Mouse (Mus musculus) limb, embryonic 14.5 days (tissue): Measurements from ENCODE around the gene Anxa6. TPM values are rescaled to one million over a fixed set of nuclear protein-coding genes. Genes with fewer than 3 reads are reported as not detected.

Experiments
- ATAC-seq: fragments of 200-750 bp; cut with Nextera tagmentation; 2 replicates; pipeline ENCODE4 v1.8.0; 2017; ENCODE audit warnings: low read depth, moderate number of reproducible peaks, moderate TSS enrichment; ENCODE audit not compliant: low FRiP score
- DNase-seq: peaks from one replicate; pipeline ENCODE4 v3.0.0-alpha.2; 2015; ENCODE audit warnings: low spot score
- H3K27ac ChIP-seq: fragments of 300-500 bp; sonication (generic); replicated peaks from 2 replicates; pipeline ENCODE4 v1.5.1; 2014; ENCODE audit warnings: low read depth, mild to moderate bottlenecking, low read length, moderate library complexity, mixed read lengths
- H3K27me3 ChIP-seq: fragments of 300-500 bp; sonication (generic); 2 replicates; pipeline ENCODE4 v1.6.1; 2014; ENCODE audit warnings: low read length, mixed read lengths; ENCODE audit not compliant: control insufficient read depth, insufficient read depth
- H3K36me3 ChIP-seq: fragments of 300-500 bp; sonication (generic); 2 replicates; pipeline ENCODE4 v1.6.1; 2014; ENCODE audit warnings: mild to moderate bottlenecking, low read length, moderate library complexity, mixed read lengths; ENCODE audit not compliant: control insufficient read depth, insufficient read depth
- H3K4me1 ChIP-seq: fragments of 300-500 bp; sonication (generic); 2 replicates; pipeline ENCODE4 v1.6.1; 2014; ENCODE audit warnings: antibody characterized with exemption, low read length, mixed read lengths; ENCODE audit not compliant: control insufficient read depth, insufficient read depth
- H3K4me2 ChIP-seq: fragments of 300-500 bp; sonication (generic); replicated peaks from 2 replicates; pipeline ENCODE4 v1.6.1; 2014; ENCODE audit warnings: low read depth, mild to moderate bottlenecking, low read length, moderate library complexity; ENCODE audit not compliant: severe bottlenecking
- H3K4me3 ChIP-seq: fragments of 300-500 bp; sonication (generic); replicated peaks from 2 replicates; pipeline ENCODE4 v1.5.1; 2014; ENCODE audit warnings: low read length
- H3K9ac ChIP-seq: fragments of 300-500 bp; sonication (generic); 2 replicates; pipeline ENCODE4 v1.6.1; 2014; ENCODE audit warnings: mild to moderate bottlenecking, low read depth, low read length, moderate library complexity; ENCODE audit not compliant: severe bottlenecking
- H3K9me3 ChIP-seq: fragments of 300-500 bp; sonication (generic); 2 replicates; pipeline ENCODE4 v1.6.1; 2016; ENCODE audit warnings: low read length; ENCODE audit not compliant: control insufficient read depth
- POLR2A ChIP-seq: fragments of 200-500 bp; IDR thresholded peaks from 2 replicates; pipeline ENCODE4 v1.8.0; 2012; ENCODE audit warnings: inconsistent platforms, mild to moderate bottlenecking, moderate library complexity, borderline replicate concordance; ENCODE audit not compliant: insufficient read depth, insufficient read length; ENCODE audit errors: extremely low read depth
- WGBS: fragments of 180-500 bp; shearing (Covaris S2); extraction: QIAGEN DNeasy Blood & Tissue Kit; methylation state at CpG from one replicate; pipeline ENCODE4 v1.1.7; 2014; 5-methylcytosine and 5-hydroxymethylcytosine counted together
- polyA plus RNA-seq, 2 experiments: library from polyadenylated mRNA; depleted of rRNA in 1 of 2; stranded (reverse) in 1 of 2; unstranded in 1 of 2; fragments of >200 nt; fragmentation: Nextera tagmentation in 1 of 2; extraction: Ambion mirVana in 1 of 2; gene quantifications; 2 replicates each; pipeline versions ENCODE4 v1.2.1 to v1.2.3; 2012 to 2014

The Anxa6 gene
- polyA plus RNA-seq, 2 experiments = 281 to 390 TPM

DNA sequence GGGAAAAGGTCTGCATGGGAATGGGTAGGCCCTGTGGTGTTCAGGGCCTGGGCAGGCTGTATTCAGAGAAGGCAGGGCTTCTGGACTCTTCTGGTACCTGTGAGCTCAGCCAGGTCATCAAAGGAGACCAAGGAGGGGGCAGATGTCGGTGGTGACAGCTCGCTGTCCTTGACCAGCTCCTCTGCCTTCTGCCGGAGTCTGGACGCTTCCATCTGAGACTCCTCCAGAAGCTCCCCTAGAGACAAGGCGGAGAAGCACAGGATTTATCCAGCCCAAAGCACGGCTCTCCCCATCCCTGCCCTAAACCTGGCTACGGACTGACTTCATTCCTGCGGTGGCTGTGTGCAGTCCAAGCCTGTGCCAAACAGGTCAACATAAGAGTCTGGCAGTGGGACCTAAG is 93.7 kb downstream of the Anxa6 start:
- Histone ChIP-seq H3K4me3 (no peak overlapping the region), H3K27ac (no peak overlapping the region), H3K4me1 (peaks cover 2% of the 10 kb centered on the region; the same call in 1 of the 2 replicates), H3K4me2 (no peak overlapping the region), H3K27me3 (no peaks in the 10 kb centered on the region), H3K9me3 (no peaks in the 10 kb centered on the region), H3K9ac (no peak overlapping the region), H3K36me3 (peaks cover 31% of the 10 kb centered on the region)
- no peak for DNase-seq
- no peak for ATAC-seq
- TF ChIP-seq POLR2A = no peak
- 86% methylated on average over 8 of the region's 8 CpGs for WGBS

DNA sequence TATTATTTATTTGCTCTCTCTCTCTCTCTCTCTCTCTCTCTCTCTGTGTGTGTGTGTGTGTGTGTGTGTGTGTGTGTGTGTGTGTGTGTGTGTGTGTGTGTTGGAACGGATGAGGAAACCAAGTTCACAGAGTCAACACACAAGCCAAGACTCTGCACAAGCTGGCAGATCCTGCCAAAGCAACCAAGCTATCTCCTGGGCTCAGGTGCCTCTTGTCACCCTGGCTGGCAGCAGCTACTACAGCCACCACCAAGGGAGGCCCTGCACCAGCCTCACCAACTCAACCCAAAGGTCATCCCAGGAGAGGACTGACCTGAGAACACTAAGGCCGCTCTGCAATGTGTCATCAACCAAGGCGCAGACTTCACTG is 96.5 kb downstream of the Anxa6 start:
- Histone ChIP-seq H3K27ac (no peak overlapping the region), H3K9me3 (no peaks in the 10 kb centered on the region), H3K36me3 (peaks cover 56% of the 10 kb centered on the region), H3K4me2 (no peak overlapping the region), H3K9ac (no peak overlapping the region), H3K4me3 (no peak overlapping the region), H3K27me3 (no peaks in the 10 kb centered on the region), H3K4me1 (peaks cover 2% of the 10 kb centered on the region; the same call in 1 of the 2 replicates)
- DNase-seq (no peak), ATAC-seq (no peak)
- no peak for TF ChIP-seq POLR2A
- WGBS = 87% methylated on average over 3 of the region's 3 CpGs

DNA sequence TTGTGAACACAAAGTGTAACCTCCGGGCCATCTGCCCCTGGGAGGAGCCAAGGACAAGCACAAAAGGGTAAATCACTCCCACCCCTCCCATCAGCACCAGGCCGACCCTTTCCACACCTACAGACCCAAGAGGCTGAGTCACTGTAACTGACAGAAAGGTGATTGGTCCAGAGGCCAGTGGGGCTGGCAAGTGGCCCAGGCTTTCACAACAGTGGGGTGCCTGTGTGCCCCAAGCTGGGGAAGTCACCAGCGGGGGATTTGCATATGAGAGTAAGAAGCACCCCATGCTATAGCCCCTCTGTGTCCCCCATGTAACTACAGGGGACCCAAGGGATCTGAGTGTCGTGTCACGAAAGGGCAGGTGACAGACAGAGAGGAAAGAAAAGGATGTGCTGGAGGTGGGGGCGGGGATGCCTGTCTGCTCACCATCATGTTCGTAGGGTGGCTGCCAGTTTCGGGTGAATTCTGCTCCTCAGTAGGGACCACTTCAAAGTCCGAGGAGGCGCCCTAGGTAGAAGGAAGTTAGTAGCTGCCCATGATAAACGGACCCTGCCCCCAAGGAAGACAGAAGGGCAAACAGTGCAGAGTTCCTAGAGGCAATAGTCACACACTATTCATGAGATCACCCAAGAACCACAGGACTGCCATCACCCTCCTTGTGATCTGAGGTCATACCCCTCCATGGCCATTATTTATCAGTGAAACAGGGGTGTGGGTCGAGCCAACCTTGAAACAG is 97.0 kb downstream of the Anxa6 start:
- Histone ChIP-seq H3K4me1 (peaks cover 2% of the 10 kb centered on the region; the same call in 1 of the 2 replicates), H3K9me3 (no peaks in the 10 kb centered on the region), H3K27ac (no peak overlapping the region), H3K9ac (no peak overlapping the region), H3K36me3 (peaks cover 62% of the 10 kb centered on the region), H3K4me3 (no peak overlapping the region), H3K4me2 (no peak overlapping the region), H3K27me3 (no peaks in the 10 kb centered on the region)
- no peak for DNase-seq
- no peak for ATAC-seq
- TF ChIP-seq POLR2A = no peak
- WGBS = 32% methylated on average over 12 of the region's 12 CpGs

DNA sequence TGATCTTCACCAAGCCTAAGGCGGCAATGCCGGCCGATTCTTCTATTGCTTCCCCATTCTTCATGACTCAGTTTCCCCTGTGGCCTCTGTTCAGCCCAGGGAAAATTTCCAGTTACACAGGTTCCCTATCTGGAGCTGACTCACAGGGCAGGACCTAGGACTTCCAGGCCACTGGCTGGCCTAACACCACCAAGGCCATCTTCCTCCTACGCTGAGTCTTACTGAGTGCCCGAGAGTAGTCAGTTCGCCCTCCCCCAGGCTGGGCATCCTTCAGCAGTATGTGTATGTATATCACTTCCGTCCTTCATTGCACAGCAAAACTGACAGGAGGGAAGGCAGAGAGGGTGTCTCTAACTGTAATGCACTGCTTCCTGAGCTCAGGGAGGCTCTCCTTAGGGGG is 99.0 kb downstream of the Anxa6 start:
- no peak for TF ChIP-seq POLR2A
- H3K36me3 ChIP-seq = peaks cover 77% of the 10 kb centered on the region
- no peaks in the 10 kb centered on the region for H3K9me3 ChIP-seq

DNA sequence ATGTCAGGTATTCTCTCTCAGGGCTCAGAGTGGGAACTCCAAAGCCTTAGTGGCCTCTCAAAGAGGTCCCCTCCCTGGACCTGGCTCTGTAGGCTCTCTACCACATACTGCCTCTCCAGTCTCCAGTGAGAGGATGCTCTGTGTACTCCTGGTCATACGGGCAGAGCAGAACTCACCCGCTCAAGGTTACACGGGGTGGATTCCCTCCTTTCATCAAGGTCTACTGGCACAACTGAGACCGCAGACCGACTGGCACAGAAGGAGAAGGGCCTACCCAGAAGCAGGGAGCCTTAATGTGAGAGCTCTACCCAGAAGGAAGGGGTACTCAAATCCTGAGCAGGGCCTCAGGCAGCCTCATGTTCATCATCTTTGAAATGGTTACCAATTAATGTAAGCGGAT is 100.7 kb downstream of the Anxa6 start:
- DNase-seq (no peak), ATAC-seq (no peak)
- Histone ChIP-seq H3K4me1 (peaks cover 2% of the 10 kb centered on the region; the same call in 1 of the 2 replicates), H3K4me3 (no peak overlapping the region), H3K36me3 (peaks cover 78% of the 10 kb centered on the region), H3K9ac (no peak overlapping the region), H3K27ac (no peak overlapping the region), H3K9me3 (no peaks in the 10 kb centered on the region), H3K4me2 (no peak overlapping the region), H3K27me3 (no peaks in the 10 kb centered on the region)
- WGBS = 92% methylated on average over 6 of the region's 6 CpGs
- no peak for TF ChIP-seq POLR2A

More for the DNA sequence above, 99.0 kb downstream of the Anxa6 start:
- H3K4me3 ChIP-seq = no peak overlapping the region
- ATAC-seq (no peak), DNase-seq (no peak)
- H3K9ac ChIP-seq = no peak overlapping the region
- H3K27me3 ChIP-seq = no peaks in the 10 kb centered on the region
- WGBS = 98% methylated on average over 7 of the region's 7 CpGs
- peaks cover 2% of the 10 kb centered on the region; the same call in 1 of the 2 replicates for H3K4me1 ChIP-seq
- no peak overlapping the region for H3K4me2 ChIP-seq
- H3K27ac ChIP-seq = no peak overlapping the region
